Mouse (Mus musculus): Measurements from ENCODE around the gene Prickle3. TPM values are rescaled to one million over a fixed set of nuclear protein-coding genes. Genes with fewer than 3 reads are reported as not detected.
"Not testable (repeated sequence)": the region's sequence is repeated elsewhere in the genome, so short reads cannot be mapped to it uniquely, and the experiment has no call there.

The Prickle3 gene
- polyA plus RNA-seq, 1 experiment from 2014 or later = 3.2 TPM

DNA sequence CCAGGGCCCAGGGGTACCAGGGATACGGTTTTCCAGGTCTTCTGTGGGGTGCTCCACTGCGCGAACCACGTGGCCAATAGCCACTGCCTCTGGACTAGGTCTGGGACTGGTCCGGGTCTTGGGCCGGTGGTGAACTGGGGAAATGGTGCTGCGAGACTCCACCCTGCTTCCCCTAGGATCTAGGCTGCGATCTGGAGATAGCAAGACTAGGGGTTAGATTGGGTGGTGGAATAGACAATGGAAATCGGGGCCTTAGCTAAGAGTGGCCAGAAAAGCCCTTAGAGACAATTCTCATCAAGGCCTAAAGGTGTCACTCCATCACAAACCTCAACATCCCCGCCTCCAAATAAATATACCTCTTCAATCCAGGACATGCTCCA is 17.9 kb downstream of the Prickle3 start:
- Histone ChIP-seq H3K4me3 (peak overlapping the region; percentile 34), H3K4me1 (peaks cover 16% of the 10 kb centered on the region), H3K27ac (peak overlapping the region; percentile 44; the same call in 1 of the 2 replicates), H3K9me3 (no peaks in the 10 kb centered on the region; the same call in 1 of the 2 replicates), H3K36me3 (replicated peaks) (no peaks in the 10 kb centered on the region), H3K27me3 (ENCODE audit: poor library complexity, severe bottlenecking) (peaks cover 12% of the 10 kb centered on the region)
- DNase-seq (ENCODE audit: extremely low spot score, low spot score) = no peak
- WGBS = 29% methylated on average over 10 of the region's 10 CpGs

DNA sequence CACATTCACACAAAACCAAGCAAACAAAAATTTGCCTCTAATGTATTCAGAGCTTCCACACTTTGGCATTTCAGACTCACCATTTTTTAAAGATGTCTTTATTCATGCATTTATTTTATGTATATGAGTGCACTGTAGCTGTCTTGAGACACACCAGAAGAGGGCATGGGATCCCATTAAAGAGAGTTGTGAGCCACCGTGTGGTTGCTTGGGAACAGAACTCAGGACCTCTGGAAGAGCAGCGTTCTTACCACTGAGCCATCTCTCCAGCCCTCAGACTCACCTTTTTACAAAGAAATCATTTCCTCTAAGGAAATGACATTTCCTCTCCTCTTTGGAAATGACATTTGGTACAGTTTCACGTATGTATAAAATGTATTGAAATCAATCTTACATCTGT is 21.9 kb downstream of the Prickle3 start:
- peaks cover 7% of the 10 kb centered on the region for H3K4me1 ChIP-seq
- 43% methylated on average over 3 of the region's 3 CpGs for WGBS
- no peaks in the 10 kb centered on the region for H3K36me3 ChIP-seq (replicated peaks)
- H3K9me3 ChIP-seq = no peaks in the 10 kb centered on the region; the same call in 1 of the 2 replicates
- H3K4me3 ChIP-seq = no peak overlapping the region
- peaks cover 15% of the 10 kb centered on the region for H3K27me3 ChIP-seq (ENCODE audit: poor library complexity, severe bottlenecking)
- no peak overlapping the region for H3K27ac ChIP-seq
- no peak for DNase-seq (ENCODE audit: extremely low spot score, low spot score)

DNA sequence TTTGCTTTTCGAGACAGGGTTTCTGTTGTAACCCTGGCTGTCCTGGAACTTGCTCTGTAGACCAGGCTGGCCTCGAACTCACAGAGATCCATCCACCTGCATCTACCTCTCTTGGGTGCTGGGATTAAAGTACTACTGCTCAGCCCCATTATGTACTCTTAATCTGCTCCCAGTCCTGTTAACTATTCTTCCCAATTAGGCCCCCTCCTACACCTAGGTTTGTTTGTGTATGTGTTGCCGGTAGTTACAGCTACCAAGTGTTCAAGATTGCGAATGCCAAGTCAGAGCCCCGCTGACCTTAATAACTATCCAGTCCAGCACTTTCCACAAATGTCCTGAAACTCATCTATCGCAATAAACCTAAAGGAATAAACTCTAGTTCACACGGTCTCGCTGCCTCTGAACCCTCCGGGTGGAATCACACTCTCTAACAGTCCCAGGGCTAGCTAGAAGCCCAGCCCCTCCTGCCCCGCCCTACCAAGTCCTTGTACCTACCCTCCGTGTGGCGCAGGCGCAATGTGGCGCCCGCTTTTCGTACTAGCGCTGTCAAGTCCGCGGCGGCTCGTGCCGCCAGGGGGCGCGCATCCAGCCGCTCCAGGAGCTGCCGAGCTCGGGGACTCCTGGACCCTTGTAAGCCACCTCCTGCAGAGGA is 22.5 kb downstream of the Prickle3 start:
- peak; percentile 84 for DNase-seq (ENCODE audit: extremely low spot score, low spot score)
- Histone ChIP-seq H3K27ac (0 out of 2 replicates have a peak overlapping the region, but pooled peaks have one; percentile 35), H3K4me3 (peak overlapping the region; percentile 46), H3K9me3 (no peaks in the 10 kb centered on the region; the same call in 1 of the 2 replicates), H3K36me3 (replicated peaks) (no peaks in the 10 kb centered on the region), H3K4me1 (peaks cover 4% of the 10 kb centered on the region), H3K27me3 (ENCODE audit: poor library complexity, severe bottlenecking) (peaks cover 12% of the 10 kb centered on the region)
- WGBS = 19% methylated on average over 27 of the region's 27 CpGs

DNA sequence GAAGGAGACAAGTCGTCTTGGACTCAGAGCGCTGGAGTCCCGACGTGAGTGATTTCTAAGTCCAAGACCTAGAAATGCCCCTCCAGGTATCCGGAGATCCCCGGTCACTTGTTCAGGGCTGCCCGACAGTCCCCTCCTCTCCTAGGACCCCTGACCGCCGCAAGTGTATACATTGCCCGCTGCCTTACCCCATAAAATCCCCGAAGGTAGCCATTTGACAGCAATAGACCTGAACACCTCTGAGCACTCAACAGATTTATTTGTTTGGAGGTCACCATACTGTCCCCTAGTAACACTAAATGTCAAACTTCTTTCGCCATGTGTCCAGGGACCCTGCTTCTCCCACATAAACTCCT is 23.0 kb downstream of the Prickle3 start:
- Histone ChIP-seq H3K36me3 (replicated peaks) (no peaks in the 10 kb centered on the region), H3K27ac (0 out of 2 replicates have a peak overlapping the region, but pooled peaks have one; percentile 35), H3K9me3 (no peaks in the 10 kb centered on the region; the same call in 1 of the 2 replicates), H3K4me3 (peak overlapping the region; percentile 46), H3K27me3 (ENCODE audit: poor library complexity, severe bottlenecking) (peaks cover 12% of the 10 kb centered on the region), H3K4me1 (no peaks in the 10 kb centered on the region)
- 25% methylated on average over 12 of the region's 12 CpGs for WGBS
- no peak for DNase-seq (ENCODE audit: extremely low spot score, low spot score)

GRCm38 (mm10) chrX:7680864-7681263 is 23.8 kb downstream of the Prickle3 start, which contains the start of gene Magix:
Magix (minus strand) TSS chrX:7681251.
- no peak for DNase-seq (ENCODE audit: extremely low spot score, low spot score)
- 68% methylated on average over 14 of the region's 14 CpGs for WGBS
- H3K4me1 ChIP-seq = no peaks in the 10 kb centered on the region
- H3K9me3 ChIP-seq = no peaks in the 10 kb centered on the region; the same call in 1 of the 2 replicates
- H3K27me3 ChIP-seq (ENCODE audit: poor library complexity, severe bottlenecking) = peaks cover 9% of the 10 kb centered on the region
- 0 out of 2 replicates have a peak within 1 kb of the TSS, but pooled peaks have one; percentile 35 for H3K27ac ChIP-seq
- no peaks in the 10 kb centered on the region for H3K36me3 ChIP-seq (replicated peaks)
- peak within 1 kb of the TSS; percentile 46 for H3K4me3 ChIP-seq

DNA sequence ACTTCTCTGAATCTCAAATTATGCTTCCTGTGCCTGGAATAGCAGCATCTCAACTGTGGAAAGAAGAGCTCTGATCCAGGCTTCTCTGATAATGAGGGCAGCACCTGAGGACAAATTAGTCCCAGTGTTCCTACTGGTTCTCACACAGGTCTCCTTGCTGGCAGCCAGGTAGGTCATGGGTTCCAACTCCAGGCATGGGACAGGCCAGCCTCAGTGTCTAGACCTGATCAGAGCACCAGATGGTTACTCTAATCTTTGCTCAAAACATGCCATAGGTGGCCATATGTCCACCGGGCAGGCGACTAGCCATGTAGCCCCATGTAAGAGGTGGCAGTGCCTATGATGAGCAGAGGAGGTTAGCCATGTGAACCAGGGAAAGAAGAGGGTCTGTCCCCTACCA is 31.3 kb downstream of the Prickle3 start:
- Histone ChIP-seq H3K4me3 (no peak overlapping the region), H3K27ac (no peak overlapping the region), H3K9me3 (no peaks in the 10 kb centered on the region), H3K4me1 (no peaks in the 10 kb centered on the region), H3K27me3 (ENCODE audit: poor library complexity, severe bottlenecking) (no peaks in the 10 kb centered on the region), H3K36me3 (replicated peaks) (no peaks in the 10 kb centered on the region)
- WGBS = 93% methylated on average over 2 of the region's 2 CpGs
- DNase-seq (ENCODE audit: extremely low spot score, low spot score) = no peak

- Histone ChIP-seq H3K36me3 (replicated peaks) (no peaks in the 10 kb centered on the region), H3K27ac (no peak overlapping the region), H3K27me3 (ENCODE audit: poor library complexity, severe bottlenecking) (no peaks in the 10 kb centered on the region), H3K9me3 (no peaks in the 10 kb centered on the region), H3K4me1 (no peaks in the 10 kb centered on the region), H3K4me3 (no peak overlapping the region)
- 71% methylated on average over 3 of the region's 3 CpGs for WGBS
- DNase-seq (ENCODE audit: extremely low spot score, low spot score) = no peak
These were observed 33.4 kb downstream of the Prickle3 start for GRCm38 (mm10) chrX:7690486-7690885.

- H3K27me3 ChIP-seq (ENCODE audit: poor library complexity, severe bottlenecking) = no peaks in the 10 kb centered on the region
- 43% methylated on average over 4 of the region's 4 CpGs for WGBS
- H3K36me3 ChIP-seq (replicated peaks) = no peaks in the 10 kb centered on the region
- H3K4me3 ChIP-seq = no peak overlapping the region
- DNase-seq (ENCODE audit: extremely low spot score, low spot score) = no peak
- H3K27ac ChIP-seq = no peak overlapping the region
- H3K9me3 ChIP-seq = no peaks in the 10 kb centered on the region
- H3K4me1 ChIP-seq = no peaks in the 10 kb centered on the region
These were observed 35.8 kb downstream of the Prickle3 start for GRCm38 (mm10) chrX:7692862-7693261.

DNA sequence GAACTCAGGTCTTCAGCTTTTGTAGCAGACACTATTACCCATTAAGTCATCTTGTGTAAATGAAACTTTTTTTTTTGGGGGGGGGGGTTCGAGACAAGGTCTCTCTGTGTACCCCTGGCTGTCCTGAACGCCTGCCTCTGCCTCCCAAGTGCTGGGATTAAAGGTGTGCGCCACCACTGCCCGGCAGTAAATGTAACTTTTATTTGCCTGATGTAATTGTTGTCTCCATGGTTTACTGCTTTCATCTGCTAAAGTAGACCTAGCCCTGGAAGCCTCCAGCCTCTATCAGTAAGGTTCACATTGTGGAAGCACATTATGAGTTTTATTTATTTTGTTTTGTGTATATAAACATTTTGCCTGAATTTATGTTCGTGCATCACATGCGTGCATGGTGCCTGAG is 39.5 kb downstream of the Prickle3 start:
- H3K9me3 ChIP-seq = no peaks in the 10 kb centered on the region
- H3K27me3 ChIP-seq (ENCODE audit: poor library complexity, severe bottlenecking) = no peaks in the 10 kb centered on the region
- H3K36me3 ChIP-seq (replicated peaks) = peaks cover 31% of the 10 kb centered on the region
- WGBS = 48% methylated on average over 6 of the region's 6 CpGs
- no peak overlapping the region for H3K27ac ChIP-seq
- no peak for DNase-seq (ENCODE audit: extremely low spot score, low spot score)
- 0 out of 2 replicates have a peak, but pooled peaks cover 4% of the 10 kb centered on the region for H3K4me1 ChIP-seq
- H3K4me3 ChIP-seq = peak overlapping the region; percentile 65

GRCm38 (mm10) chrX:7696954-7697381 is 39.9 kb downstream of the Prickle3 start, which contains the start of gene Gpkow:
Gpkow (plus strand) TSS chrX:7697131.
- H3K27ac ChIP-seq = peak within 1 kb of the TSS; percentile 84
- peak; percentile 78 for DNase-seq (ENCODE audit: extremely low spot score, low spot score)
- WGBS = 9% methylated on average over 33 of the region's 33 CpGs
- H3K4me3 ChIP-seq = peak within 1 kb of the TSS; percentile 65
- H3K4me1 ChIP-seq = 0 out of 2 replicates have a peak, but pooled peaks cover 4% of the 10 kb centered on the region
- no peaks in the 10 kb centered on the region for H3K27me3 ChIP-seq (ENCODE audit: poor library complexity, severe bottlenecking)
- no peaks in the 10 kb centered on the region for H3K9me3 ChIP-seq
- peaks cover 36% of the 10 kb centered on the region for H3K36me3 ChIP-seq (replicated peaks)

DNA sequence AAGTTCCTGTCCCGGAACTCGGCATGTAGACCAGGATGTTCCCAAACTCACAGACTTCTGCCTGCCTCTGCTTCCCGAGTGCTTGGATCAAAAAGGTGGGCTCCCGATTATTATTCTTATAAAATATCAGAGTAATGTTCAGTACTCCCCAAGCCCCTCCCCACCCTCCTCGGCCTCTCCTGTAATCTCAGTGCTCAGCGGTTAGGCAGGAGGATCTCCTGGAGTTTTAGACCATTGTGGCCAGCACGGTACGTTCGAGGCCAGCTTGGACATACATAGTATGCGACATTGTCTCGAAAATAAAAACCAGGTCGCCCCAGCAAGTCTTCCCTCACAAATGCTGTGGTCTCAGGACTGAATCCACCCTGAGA is 56.7 kb downstream of the Prickle3 start:
- not testable (repeated sequence) for H3K27me3 ChIP-seq (ENCODE audit: poor library complexity, severe bottlenecking); DNase-seq (ENCODE audit: extremely low spot score, low spot score); H3K4me1 ChIP-seq; H3K9me3 ChIP-seq; H3K36me3 ChIP-seq (replicated peaks)
- 32% methylated on average over 6 of the region's 12 CpGs for WGBS
- peak overlapping the region; percentile 49 for H3K4me3 ChIP-seq
- peak overlapping the region; percentile 75; the same call in 1 of the 2 replicates for H3K27ac ChIP-seq

- 16% methylated on average over 45 of the region's 60 CpGs for WGBS
- peak; percentile 84 for DNase-seq (ENCODE audit: extremely low spot score, low spot score)
These were observed 57.3 kb downstream of the Prickle3 start, which contains the start of gene Wdr45 for GRCm38 (mm10) chrX:7714135-7714899. Wdr45 (plus strand) TSS chrX:7714333.

GRCm38 (mm10) chrX:7716058-7716457 is 59.0 kb downstream of the Prickle3 start:
- H3K27me3 ChIP-seq (ENCODE audit: poor library complexity, severe bottlenecking); H3K4me3 ChIP-seq; DNase-seq (ENCODE audit: extremely low spot score, low spot score); H3K9me3 ChIP-seq; H3K4me1 ChIP-seq; H3K36me3 ChIP-seq (replicated peaks); H3K27ac ChIP-seq: not testable (repeated sequence)
- WGBS = 41% methylated on average over 1 of the region's 1 CpGs

More at GRCm38 (mm10) chrX:7714135-7714899, 57.3 kb downstream of the Prickle3 start, which contains the start of gene Wdr45:
- not testable (repeated sequence) for H3K4me1 ChIP-seq; H3K36me3 ChIP-seq (replicated peaks); H3K27me3 ChIP-seq (ENCODE audit: poor library complexity, severe bottlenecking); H3K9me3 ChIP-seq
- Histone ChIP-seq H3K27ac (peak within 1 kb of the TSS; percentile 85), H3K4me3 (peak within 1 kb of the TSS; percentile 49)
